Mouse (Mus musculus) spleen, adult 12 weeks (tissue): ENCODE results near the gene Usp22.
"Not testable (repeated sequence)": the region's sequence is repeated elsewhere in the genome, so short reads cannot be mapped to it uniquely, and the experiment has no call there.

Source experiments
- DNase-seq: peaks from one replicate; pipeline ENCODE4 v3.0.0; 2022; ENCODE audit warnings: low spot score

The Usp22 gene

GRCm38 (mm10) chr11:61190776-61191175 lies 15.9 kb upstream of the Usp22 start:
- no peak for DNase-seq

- no peak for DNase-seq
These were observed 9.0 kb upstream of the Usp22 start for GRCm38 (mm10) chr11:61183820-61184219.

GRCm38 (mm10) chr11:61181624-61182023 lies 6.8 kb upstream of the Usp22 start:
- DNase-seq = no peak

GRCm38 (mm10) chr11:61180361-61180760 lies 5.5 kb upstream of the Usp22 start:
- DNase-seq = no peak

- no peak for DNase-seq
These were observed 1.5 kb upstream of the Usp22 start for GRCm38 (mm10) chr11:61176321-61176720.

GRCm38 (mm10) chr11:61175778-61176177 lies 923 bp upstream of the Usp22 start:
- DNase-seq = no peak

GRCm38 (mm10) chr11:61174291-61174820 lies 499 bp downstream of the Usp22 start:
- DNase-seq = no peak

GRCm38 (mm10) chr11:61173477-61173876 lies 1.4 kb downstream of the Usp22 start:
- not testable (repeated sequence) for DNase-seq

GRCm38 (mm10) chr11:61170184-61170583 lies 4.7 kb downstream of the Usp22 start:
- DNase-seq = no peak

GRCm38 (mm10) chr11:61164881-61165280 lies 10.0 kb downstream of the Usp22 start:
- no peak for DNase-seq

GRCm38 (mm10) chr11:61164366-61164765 lies 10.5 kb downstream of the Usp22 start:
- DNase-seq = no peak

GRCm38 (mm10) chr11:61163341-61163740 lies 11.5 kb downstream of the Usp22 start:
- DNase-seq = no peak

- DNase-seq = no peak
These were observed 12.1 kb downstream of the Usp22 start for GRCm38 (mm10) chr11:61162776-61163175.

- DNase-seq = no peak
These were observed 13.7 kb downstream of the Usp22 start for GRCm38 (mm10) chr11:61161121-61161520.

- DNase-seq = no peak
These were observed 14.8 kb downstream of the Usp22 start for GRCm38 (mm10) chr11:61159796-61160732.

GRCm38 (mm10) chr11:61158141-61158540 lies 16.7 kb downstream of the Usp22 start:
- no peak for DNase-seq

GRCm38 (mm10) chr11:61155727-61156126 lies 19.1 kb downstream of the Usp22 start:
- DNase-seq = no peak

- no peak for DNase-seq
These were observed 24.4 kb downstream of the Usp22 start for GRCm38 (mm10) chr11:61150233-61151001.

- DNase-seq = no peak
These were observed 27.6 kb downstream of the Usp22 start for GRCm38 (mm10) chr11:61147300-61147683.

- no peak for DNase-seq
These were observed 28.1 kb downstream of the Usp22 start for GRCm38 (mm10) chr11:61146645-61147299.

- DNase-seq = no peak
These were observed 29.3 kb downstream of the Usp22 start for GRCm38 (mm10) chr11:61145551-61145950.
